Mouse (Mus musculus) CH12.LX (cell line): ENCODE results near the gene Afg3l1. TPM values are rescaled to one million over a fixed set of nuclear protein-coding genes. Genes with fewer than 3 reads are reported as not detected.

Source experiments
- DNase-seq: peaks from one replicate; pipeline ENCODE4 v3.0.0-alpha.2; 2013; ENCODE audit errors: extremely low read depth
- H3K27ac ChIP-seq: 2 replicates; pipeline ENCODE4 v1.5.1; 2012; ENCODE audit warnings: low read depth, mild to moderate bottlenecking, control low read depth, moderate library complexity; ENCODE audit not compliant: insufficient read depth
- H3K27me3 ChIP-seq: replicated peaks from 2 replicates; pipeline ENCODE3; 2012; ENCODE audit warnings: inconsistent platforms
- H3K36me3 ChIP-seq, 2 experiments: replicated peaks in 1 of 2; 2 replicates each; pipeline versions ENCODE3 to v1.6.1; 2012; ENCODE audit warnings: inconsistent platforms in 1 of 2, low read length in 1 of 2, mild to moderate bottlenecking in 1 of 2, mixed read lengths in 1 of 2, moderate library complexity in 1 of 2; ENCODE audit not compliant: control insufficient read depth in 1 of 2, insufficient read depth in 1 of 2
- H3K4me1 ChIP-seq, 2 experiments: 2 replicates each; pipeline ENCODE4 v1.6.1; 2012; ENCODE audit warnings: inconsistent platforms in 1 of 2, moderate library complexity in 1 of 2; ENCODE audit not compliant: insufficient read depth in 2 of 2, control insufficient read depth in 1 of 2
- H3K4me2 ChIP-seq: 2 replicates; pipeline ENCODE4 v1.6.1; 2012; ENCODE audit warnings: low read depth, mild to moderate bottlenecking, control low read depth; ENCODE audit not compliant: poor library complexity, insufficient read depth, severe bottlenecking
- H3K4me3 ChIP-seq, 3 experiments: fragments of 150-350 bp in 1 of 3; sonication (generic) in 1 of 3; replicated peaks in 1 of 3; 2 replicates each; pipeline versions ENCODE3 to v1.5.1; 2011 to 2012; ENCODE audit warnings: low read depth in 2 of 3, low read length in 2 of 3, mild to moderate bottlenecking in 2 of 3, moderate library complexity in 2 of 3, control low read depth in 1 of 3, improper control_type of control experiment in 1 of 3, inconsistent platforms in 1 of 3, mixed read lengths in 1 of 3; ENCODE audit not compliant: poor library complexity in 1 of 3
- H3K79me2 ChIP-seq: replicated peaks from 2 replicates; pipeline ENCODE4 v1.6.1; 2012; ENCODE audit warnings: mild to moderate bottlenecking, moderate library complexity; ENCODE audit not compliant: control insufficient read depth, poor library complexity, insufficient read depth, severe bottlenecking; ENCODE audit errors: extremely low read depth
- H3K9ac ChIP-seq: 2 replicates; pipeline ENCODE4 v1.6.1; 2012; ENCODE audit warnings: low read depth, mild to moderate bottlenecking, control low read depth, moderate library complexity; ENCODE audit not compliant: insufficient read depth
- H3K9me3 ChIP-seq: replicated peaks from 2 replicates; pipeline ENCODE3; 2012; ENCODE audit warnings: low read length, inconsistent platforms, mixed read lengths
- BHLHE40 ChIP-seq: IDR thresholded peaks from 2 replicates; pipeline ENCODE4 v1.6.1; 2011; ENCODE audit warnings: mild to moderate bottlenecking, low read depth, low read length, improper control_type of control experiment
- CHD1 ChIP-seq: IDR thresholded peaks from 2 replicates; pipeline ENCODE4 v1.6.1; 2012; ENCODE audit warnings: low read depth, low read length, improper control_type of control experiment, inconsistent platforms
- CHD2 ChIP-seq: IDR thresholded peaks from 2 replicates; pipeline ENCODE4 v1.6.1; 2011; ENCODE audit warnings: low read length, improper control_type of control experiment
- CTCF ChIP-seq, 2 experiments: IDR thresholded peaks in 1 of 2; conservative IDR thresholded peaks in 1 of 2; 2 replicates each; pipeline ENCODE4 v1.5.1; 2011 to 2012; ENCODE audit warnings: low read depth in 2 of 2, low read length in 2 of 2, improper control_type of control experiment in 1 of 2, inconsistent platforms in 1 of 2, mild to moderate bottlenecking in 1 of 2, moderate library complexity in 1 of 2
- E2F4 ChIP-seq: IDR thresholded peaks from 2 replicates; pipeline ENCODE4 v1.6.1; 2011; ENCODE audit warnings: low read depth, low read length, improper control_type of control experiment; ENCODE audit not compliant: insufficient replicate concordance
- ELF1 ChIP-seq: IDR thresholded peaks from 2 replicates; pipeline ENCODE4 v1.6.1; 2014; ENCODE audit warnings: low read depth, mild to moderate bottlenecking, inconsistent platforms, low read length, improper control_type of control experiment
- EP300 ChIP-seq: IDR thresholded peaks from 2 replicates; pipeline ENCODE4 v1.6.1; 2011; ENCODE audit warnings: low read length, improper control_type of control experiment
- ETS1 ChIP-seq: conservative IDR thresholded peaks from 2 replicates; pipeline ENCODE4 v1.6.1; 2012; ENCODE audit warnings: low read depth, mild to moderate bottlenecking, inconsistent platforms, low read length, improper control_type of control experiment, moderate library complexity
- GABPA ChIP-seq: IDR thresholded peaks from 2 replicates; pipeline ENCODE4 v1.6.1; 2012; ENCODE audit warnings: low read depth, low read length, improper control_type of control experiment, inconsistent platforms; ENCODE audit not compliant: insufficient replicate concordance
- HCFC1 ChIP-seq: IDR thresholded peaks from 2 replicates; pipeline ENCODE4 v1.6.1; 2012; ENCODE audit warnings: low read depth, mild to moderate bottlenecking, inconsistent platforms, low read length, improper control_type of control experiment
- IRF4 ChIP-seq: IDR thresholded peaks from 2 replicates; pipeline ENCODE4 v1.6.1; 2014; ENCODE audit warnings: low read depth, mild to moderate bottlenecking, inconsistent platforms, low read length, improper control_type of control experiment
- JUN ChIP-seq: IDR thresholded peaks from 2 replicates; pipeline ENCODE4 v1.6.1; 2011; ENCODE audit warnings: low read depth, mild to moderate bottlenecking, low read length, improper control_type of control experiment, moderate library complexity; ENCODE audit not compliant: insufficient read depth
- JUND ChIP-seq: conservative IDR thresholded peaks from 2 replicates; pipeline ENCODE4 v1.6.1; 2011; ENCODE audit warnings: low read depth, low read length, improper control_type of control experiment
- KAT2A ChIP-seq: IDR thresholded peaks from 2 replicates; pipeline ENCODE4 v1.6.1; 2012; ENCODE audit warnings: low read length, improper control_type of control experiment, inconsistent platforms; ENCODE audit not compliant: insufficient replicate concordance
- MAFK ChIP-seq: IDR thresholded peaks from 2 replicates; pipeline ENCODE4 v1.6.1; 2011; ENCODE audit warnings: low read length, improper control_type of control experiment; ENCODE audit not compliant: insufficient replicate concordance
- MAX ChIP-seq: IDR thresholded peaks from 2 replicates; pipeline ENCODE4 v1.6.1; 2011; ENCODE audit warnings: low read length, improper control_type of control experiment
- MAZ ChIP-seq: IDR thresholded peaks from 2 replicates; pipeline ENCODE4 v1.6.1; 2012; ENCODE audit warnings: low read depth, mild to moderate bottlenecking, inconsistent platforms, low read length, improper control_type of control experiment, moderate library complexity
- MEF2A ChIP-seq: IDR thresholded peaks from 2 replicates; pipeline ENCODE4 v1.6.1; 2014; ENCODE audit warnings: low read depth, mild to moderate bottlenecking, inconsistent platforms, low read length, improper control_type of control experiment, borderline replicate concordance
- MXI1 ChIP-seq: IDR thresholded peaks from 2 replicates; pipeline ENCODE4 v1.6.1; 2011; ENCODE audit warnings: mild to moderate bottlenecking, low read depth, low read length, improper control_type of control experiment
- MYC ChIP-seq: IDR thresholded peaks from 2 replicates; pipeline ENCODE4 v1.6.1; 2011; ENCODE audit warnings: low read depth, mild to moderate bottlenecking, improper control_type of control experiment, low read length
- NELFE ChIP-seq: IDR thresholded peaks from 2 replicates; pipeline ENCODE4 v1.6.1; 2011; ENCODE audit warnings: low read depth, low read length, improper control_type of control experiment
- NRF1 ChIP-seq: IDR thresholded peaks from 2 replicates; pipeline ENCODE4 v1.6.1; 2014; ENCODE audit warnings: low read depth, mild to moderate bottlenecking, inconsistent platforms, low read length, improper control_type of control experiment, moderate library complexity
- PAX5 ChIP-seq: IDR thresholded peaks from 2 replicates; pipeline ENCODE4 v1.6.1; 2012; ENCODE audit warnings: low read length, inconsistent platforms, mixed read lengths
- POLR2A ChIP-seq: IDR thresholded peaks from 2 replicates; pipeline ENCODE4 v1.6.1; 2011; ENCODE audit warnings: low read depth, mild to moderate bottlenecking, improper control_type of control experiment, low read length
- POLR2AphosphoS2 ChIP-seq: IDR thresholded peaks from 2 replicates; pipeline ENCODE4 v1.6.1; 2011; ENCODE audit warnings: low read depth, low read length, improper control_type of control experiment
- RAD21 ChIP-seq: IDR thresholded peaks from 2 replicates; pipeline ENCODE4 v1.6.1; 2011; ENCODE audit warnings: low read depth, mild to moderate bottlenecking, low read length, improper control_type of control experiment, moderate library complexity
- RCOR1 ChIP-seq: conservative IDR thresholded peaks from 2 replicates; pipeline ENCODE4 v1.6.1; 2012; ENCODE audit warnings: low read depth, mild to moderate bottlenecking, inconsistent platforms, low read length, improper control_type of control experiment
- SIN3A ChIP-seq: IDR thresholded peaks from 2 replicates; pipeline ENCODE4 v1.6.1; 2012; ENCODE audit warnings: low read length, improper control_type of control experiment, inconsistent platforms
- TBP ChIP-seq: conservative IDR thresholded peaks from 2 replicates; pipeline ENCODE4 v1.6.1; 2011; ENCODE audit warnings: low read depth, low read length, improper control_type of control experiment
- TCF12 ChIP-seq: IDR thresholded peaks from 2 replicates; pipeline ENCODE4 v1.6.1; 2014; ENCODE audit warnings: low read depth, mild to moderate bottlenecking, inconsistent platforms, low read length, improper control_type of control experiment
- UBTF ChIP-seq: IDR thresholded peaks from 2 replicates; pipeline ENCODE4 v1.6.1; 2012; ENCODE audit warnings: low read depth, mild to moderate bottlenecking, inconsistent platforms, low read length, improper control_type of control experiment, moderate library complexity
- USF2 ChIP-seq: conservative IDR thresholded peaks from 2 replicates; pipeline ENCODE4 v1.6.1; 2011; ENCODE audit warnings: low read depth, low read length, improper control_type of control experiment
- ZC3H11A ChIP-seq: IDR thresholded peaks from 2 replicates; pipeline ENCODE4 v1.6.1; 2012; ENCODE audit warnings: low read depth, mild to moderate bottlenecking, inconsistent platforms, low read length, improper control_type of control experiment
- ZKSCAN1 ChIP-seq: IDR thresholded peaks from 2 replicates; pipeline ENCODE4 v1.6.1; 2012; ENCODE audit warnings: low read depth, inconsistent platforms, low read length, improper control_type of control experiment, borderline replicate concordance
- ZMIZ1 ChIP-seq: IDR thresholded peaks from 2 replicates; pipeline ENCODE4 v1.6.1; 2012; ENCODE audit warnings: low read depth, mild to moderate bottlenecking, inconsistent platforms, low read length, improper control_type of control experiment
- ZNF384 ChIP-seq: IDR thresholded peaks from 2 replicates; pipeline ENCODE4 v1.6.1; 2012; ENCODE audit warnings: low read depth, low read length, improper control_type of control experiment, inconsistent platforms
- dilution Hi-C: fragments of 300-500 bp; cut with MboI; formaldehyde crosslinking; loops from 2 replicates; pipeline ENCODE4 v1.14.3; 2020; ENCODE audit warnings: low sequenced_read_pairs; ENCODE audit not compliant: extremely low pct_unique_long_range_greater_than_20kb, extremely low pct_ligation_motif_present
- in situ Hi-C: fragments of 300-500 bp; cut with MboI; formaldehyde crosslinking; loops from 3 replicates; pipeline ENCODE4 v1.14.3; 2019; ENCODE audit warnings: low sequenced_read_pairs, low pct_ligation_motif_present, low pct_unique_long_range_greater_than_20kb, mixed read lengths
- polyA plus RNA-seq: library from polyadenylated mRNA; unstranded; fragments of >175 nt; gene quantifications from 2 replicates; pipeline ENCODE4 v1.2.1, GENCODE M21; 2012; ENCODE audit warnings: low read depth; ENCODE audit not compliant: insufficient read length
- total RNA-seq, 2 experiments: library from RNA; depleted of rRNA; stranded (reverse); fragments of 300-350 nt in 1 of 2; fragments of >200 nt in 1 of 2; gene quantifications; 2 replicates each; pipeline ENCODE4 v1.2.3; 2012 to 2014

Afg3l1 gene
- total and polyA plus RNA-seq, 3 experiments = 20.3 to 47.6 (median 36.0) TPM

GRCm38 (mm10) chr8:123428343-123428893 lies 49.3 kb upstream of the Afg3l1 start:
- H3K9ac ChIP-seq = peak overlapping the region; percentile 87; the same call in 1 of the 2 replicates
- H3K27ac ChIP-seq = peak overlapping the region; percentile 94
- peaks cover 24% of the 10 kb centered on the region for H3K79me2 ChIP-seq
- in situ Hi-C loops = no loop called here
- DNase-seq = peak; percentile 62
- no peaks in the 10 kb centered on the region for H3K4me1 ChIP-seq
- peaks cover 40 to 46% of the 10 kb centered on the region in 2 experiments for H3K36me3 ChIP-seq
- TF ChIP-seq MAZ (no peak), SIN3A (peak; percentile 1; the same call in 1 of the 2 replicates), CHD1 (no peak), CHD2 (peak; percentile 55; the same call in 1 of the 2 replicates), ZMIZ1 (0 out of 2 replicates have a peak, but pooled peaks have one; percentile 13), BHLHE40 (no peak), USF2 (no peak), GABPA (no peak), ELF1 (peak; percentile 27; the same call in 1 of the 2 replicates), IRF4 (peak; percentile 53; the same call in 1 of the 2 replicates), MXI1 (peak; percentile 75), KAT2A (no peak), ZNF384 (no peak), POLR2A (peak; percentile 55), NRF1 (0 out of 2 replicates have a peak, but pooled peaks have one; percentile 18), CTCF (conservative IDR thresholded peaks at IDR 0.05 in 1 of 2, IDR thresholded peaks at IDR 0.05 in 1 of 2; ENCODE audit: low read depth in 2 of 2, low read length in 2 of 2) (no peak), ZC3H11A (no peak), UBTF (peak; percentile 58; the same call in 1 of the 2 replicates), MAX (no peak), EP300 (no peak), TBP (no peak), MEF2A (no peak), JUND (no peak), RAD21 (no peak), TCF12 (peak; percentile 38), RCOR1 (no peak; the same call in 1 of the 2 replicates), ETS1 (peak; percentile 28; the same call in 1 of the 2 replicates), MYC (no peak), E2F4 (no peak), POLR2AphosphoS2 (peak; percentile 14), HCFC1 (peak; percentile 11; the same call in 1 of the 2 replicates), JUN (no peak), MAFK (0 out of 2 replicates have a peak, but pooled peaks have one; percentile 27), ZKSCAN1 (no peak), PAX5 (no peak), NELFE (peak; percentile 39; the same call in 1 of the 2 replicates)
- peaks cover 58% of the 10 kb centered on the region for H3K9me3 ChIP-seq
- peak overlapping the region; percentile 53 to 66 (median 58) for H3K4me3 ChIP-seq
- dilution Hi-C loops = no loop called here
- no peak overlapping the region for H3K4me2 ChIP-seq
- H3K27me3 ChIP-seq = no peaks in the 10 kb centered on the region
